Mouse (Mus musculus): ENCODE measurements at regions not wholly inside any gene's neighbourhood (a gene's known extent, or its start where the extent isn't known, plus 50 kb on each side); places are given as distances from the start of the nearest gene placed in this dataset.

DNA sequence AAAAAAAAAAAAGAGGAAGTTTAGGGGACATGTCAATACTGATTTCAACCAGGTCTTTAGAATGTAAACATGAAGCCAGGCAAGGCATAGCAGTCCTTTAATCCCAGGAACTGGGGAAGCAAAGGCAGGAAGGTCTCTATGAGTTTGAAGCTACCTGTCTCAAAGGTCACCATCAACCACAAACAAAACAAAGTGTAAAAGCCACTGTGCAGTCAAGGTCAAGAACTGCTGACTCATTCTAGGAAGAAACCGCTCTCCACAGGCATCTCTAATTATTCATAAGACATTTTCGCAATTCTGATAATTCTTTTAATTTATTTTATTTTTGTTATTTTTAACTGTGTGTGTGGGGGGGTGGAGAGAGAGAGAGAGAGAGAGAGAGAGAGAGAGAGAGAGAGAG is 364.0 kb downstream of the Cntnap4 start:
- 93% methylated on average over 2 of the region's 2 CpGs for WGBS
- H3K27me3 ChIP-seq: 0 out of 2 replicates have a peak, but pooled peaks cover 3% of the 10 kb centered on the region
- H3K4me3 ChIP-seq: no peak overlapping the region
- H3K27ac ChIP-seq: no peak overlapping the region
- no peak for ATAC-seq (ENCODE audit: low FRiP score, low read depth)
- H3K4me1 ChIP-seq: peaks cover 12% of the 10 kb centered on the region
- no peaks in the 10 kb centered on the region for H3K9me3 ChIP-seq
- H3K4me2 ChIP-seq (replicated peaks): no peak overlapping the region
- no peaks in the 10 kb centered on the region for H3K36me3 ChIP-seq
- no peak overlapping the region for H3K9ac ChIP-seq

- no peaks in the 10 kb centered on the region for H3K36me3 ChIP-seq
- peaks cover 12% of the 10 kb centered on the region for H3K4me1 ChIP-seq
- no peak overlapping the region for H3K4me2 ChIP-seq (replicated peaks)
- H3K4me3 ChIP-seq: no peak overlapping the region
- 0 out of 2 replicates have a peak, but pooled peaks cover 3% of the 10 kb centered on the region for H3K27me3 ChIP-seq
- ATAC-seq (ENCODE audit: low FRiP score, low read depth): no peak
- H3K9me3 ChIP-seq: no peaks in the 10 kb centered on the region
- WGBS: 47% methylated on average over 3 of the region's 3 CpGs
- no peak overlapping the region for H3K27ac ChIP-seq
- no peak overlapping the region for H3K9ac ChIP-seq
Observed at GRCm38 (mm10) chr8:112935411-112935810, 365.6 kb downstream of the Cntnap4 start.

- Histone ChIP-seq H3K36me3 (no peaks in the 10 kb centered on the region), H3K27ac (no peak overlapping the region), H3K4me1 (peaks cover 12% of the 10 kb centered on the region), H3K9me3 (no peaks in the 10 kb centered on the region), H3K9ac (no peak overlapping the region), H3K27me3 (0 out of 2 replicates have a peak, but pooled peaks cover under 1% of the 10 kb centered on the region), H3K4me3 (no peak overlapping the region), H3K4me2 (replicated peaks) (no peak overlapping the region)
- ATAC-seq (ENCODE audit: low FRiP score, low read depth): no peak
- 59% methylated on average over 9 of the region's 9 CpGs for WGBS
Observed at GRCm38 (mm10) chr8:112935897-112936719, 366.3 kb downstream of the Cntnap4 start.

GRCm38 (mm10) chr8:112972418-112972817 is 402.6 kb downstream of the Cntnap4 start:
- Histone ChIP-seq H3K27ac (no peak overlapping the region), H3K27me3 (no peaks in the 10 kb centered on the region), H3K36me3 (no peaks in the 10 kb centered on the region), H3K4me1 (no peaks in the 10 kb centered on the region), H3K4me2 (replicated peaks) (no peak overlapping the region), H3K9ac (no peak overlapping the region), H3K9me3 (no peaks in the 10 kb centered on the region), H3K4me3 (no peak overlapping the region)
- WGBS: 5% methylated on average over 6 of the region's 6 CpGs
- no peak for ATAC-seq (ENCODE audit: low FRiP score, low read depth)

DNA sequence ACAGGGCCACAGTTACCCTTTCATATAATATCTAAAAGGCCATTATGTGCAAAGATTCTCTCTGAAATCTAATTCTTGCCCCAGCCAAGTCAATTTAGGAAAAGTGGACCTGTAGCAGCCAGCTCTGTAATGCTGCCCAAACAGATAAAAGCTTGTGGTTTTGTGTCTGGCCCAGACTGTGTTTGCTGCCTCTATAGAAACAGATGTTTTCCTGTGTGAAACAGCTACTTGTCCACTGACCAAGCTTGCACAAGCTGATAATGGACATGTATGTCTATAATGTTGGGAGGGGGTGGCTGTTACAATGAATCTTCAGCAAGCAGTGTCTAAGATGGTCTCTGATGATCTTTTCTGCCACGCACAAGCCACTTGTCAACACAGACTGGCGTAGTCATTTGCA is 405.9 kb downstream of the Cntnap4 start:
- no peak overlapping the region for H3K27ac ChIP-seq
- no peak overlapping the region for H3K4me3 ChIP-seq
- no peak overlapping the region for H3K4me2 ChIP-seq (replicated peaks)
- ATAC-seq (ENCODE audit: low FRiP score, low read depth): no peak
- no peaks in the 10 kb centered on the region for H3K27me3 ChIP-seq
- WGBS: 90% methylated on average over 2 of the region's 2 CpGs
- no peaks in the 10 kb centered on the region for H3K36me3 ChIP-seq
- H3K9me3 ChIP-seq: no peaks in the 10 kb centered on the region
- H3K4me1 ChIP-seq: no peaks in the 10 kb centered on the region
- no peak overlapping the region for H3K9ac ChIP-seq

- H3K9ac ChIP-seq: no peak overlapping the region
- 75% methylated on average over 2 of the region's 2 CpGs for WGBS
- no peaks in the 10 kb centered on the region for H3K4me1 ChIP-seq
- no peaks in the 10 kb centered on the region for H3K9me3 ChIP-seq
- H3K36me3 ChIP-seq: no peaks in the 10 kb centered on the region
- H3K4me2 ChIP-seq (replicated peaks): no peak overlapping the region
- no peak overlapping the region for H3K27ac ChIP-seq
- no peaks in the 10 kb centered on the region for H3K27me3 ChIP-seq
- H3K4me3 ChIP-seq: no peak overlapping the region
- ATAC-seq (ENCODE audit: low FRiP score, low read depth): no peak
Observed at GRCm38 (mm10) chr8:112976312-112976711, 406.5 kb downstream of the Cntnap4 start.

- Histone ChIP-seq H3K9me3 (no peaks in the 10 kb centered on the region), H3K27me3 (no peaks in the 10 kb centered on the region), H3K4me2 (replicated peaks) (no peak overlapping the region), H3K36me3 (no peaks in the 10 kb centered on the region), H3K9ac (no peak overlapping the region), H3K4me1 (no peaks in the 10 kb centered on the region), H3K4me3 (no peak overlapping the region), H3K27ac (no peak overlapping the region)
- 83% methylated on average over 4 of the region's 4 CpGs for WGBS
- no peak for ATAC-seq (ENCODE audit: low FRiP score, low read depth)
Observed at GRCm38 (mm10) chr8:112993781-112994180, 423.9 kb downstream of the Cntnap4 start.

DNA sequence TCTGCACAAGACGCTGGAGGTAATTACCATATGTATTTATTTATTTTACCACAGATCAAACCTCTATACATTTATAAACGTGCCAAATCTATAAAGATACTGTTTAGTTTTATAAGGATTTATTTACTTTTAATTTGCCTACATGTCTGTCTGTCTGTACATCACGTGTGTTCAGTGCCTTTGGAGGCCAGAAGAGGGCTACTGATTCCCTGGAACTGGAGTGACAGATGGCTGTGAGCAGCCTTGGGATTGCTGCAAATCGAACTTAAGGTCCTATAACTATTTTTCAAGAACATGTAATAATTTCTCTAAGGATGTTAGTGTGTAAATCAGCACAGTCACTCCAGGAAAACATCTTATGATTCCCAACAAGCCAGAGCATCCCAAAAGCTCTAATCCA is 437.5 kb downstream of the Cntnap4 start:
- WGBS: 65% methylated on average over 4 of the region's 4 CpGs
- no peak overlapping the region for H3K27ac ChIP-seq
- H3K4me2 ChIP-seq (replicated peaks): no peak overlapping the region
- no peak overlapping the region for H3K9ac ChIP-seq
- H3K27me3 ChIP-seq: no peaks in the 10 kb centered on the region
- H3K4me1 ChIP-seq: no peaks in the 10 kb centered on the region
- no peak for ATAC-seq (ENCODE audit: low FRiP score, low read depth)
- no peaks in the 10 kb centered on the region for H3K9me3 ChIP-seq
- no peaks in the 10 kb centered on the region for H3K36me3 ChIP-seq
- no peak overlapping the region for H3K4me3 ChIP-seq

DNA sequence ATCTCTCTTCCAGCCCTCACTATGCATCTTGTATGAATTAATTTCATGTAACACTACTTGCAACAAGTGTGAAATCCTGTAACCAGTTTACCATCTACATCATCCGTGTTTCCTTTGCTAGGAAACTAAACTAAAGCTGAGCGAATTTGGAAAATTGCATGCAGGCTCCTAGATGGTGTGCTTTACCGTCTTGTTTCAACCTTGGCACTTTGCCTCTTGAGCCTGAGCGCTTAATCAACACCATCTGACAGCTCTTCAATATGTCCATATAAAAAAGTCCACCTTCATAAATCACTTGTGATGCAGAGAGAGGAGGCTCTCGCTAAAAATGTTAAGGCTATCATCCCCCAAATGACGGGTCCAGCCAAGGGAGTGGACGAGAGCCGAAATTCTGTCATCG is 459.0 kb downstream of the Cntnap4 start:
- WGBS: 48% methylated on average over 9 of the region's 9 CpGs

DNA sequence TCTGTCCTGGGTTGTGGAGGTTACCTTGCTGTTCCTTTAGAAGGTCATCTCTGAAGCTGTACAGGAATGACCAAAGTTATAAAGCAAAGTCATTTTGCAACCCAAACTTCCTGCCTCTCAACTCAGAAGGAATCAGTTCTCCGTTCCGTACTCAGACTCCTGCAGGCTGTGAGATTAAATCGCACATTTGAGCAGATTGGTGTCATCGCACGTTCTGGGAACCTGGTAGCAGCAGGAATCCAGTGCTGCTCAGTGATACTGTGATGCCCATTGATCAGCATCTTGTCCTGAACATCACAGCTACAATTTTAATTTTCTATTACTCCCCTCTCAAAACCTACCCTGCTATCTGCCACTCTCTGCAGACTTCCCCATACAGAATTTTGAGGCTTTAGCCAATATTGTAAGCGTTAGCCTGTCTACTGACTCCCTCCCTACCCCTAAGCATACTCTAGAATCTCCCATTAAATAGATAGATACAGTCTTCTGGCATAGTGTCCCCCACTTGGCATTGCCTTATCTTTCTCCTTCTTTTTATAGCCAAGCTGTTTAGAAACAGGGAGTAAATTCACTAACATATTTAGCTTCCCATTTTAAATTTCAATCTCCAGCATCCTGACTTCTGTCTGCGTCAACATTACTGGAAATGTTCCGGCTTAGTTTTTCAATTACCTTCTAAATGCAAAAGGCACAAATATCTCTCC is 482.1 kb downstream of the Cntnap4 start:
- H3K27ac ChIP-seq: no peak overlapping the region
- no peaks in the 10 kb centered on the region for H3K4me1 ChIP-seq
- WGBS: 86% methylated on average over 8 of the region's 8 CpGs
- no peak overlapping the region for H3K4me3 ChIP-seq
- no peak overlapping the region for H3K9ac ChIP-seq
- no peak for ATAC-seq (ENCODE audit: low FRiP score, low read depth)
- H3K36me3 ChIP-seq: no peaks in the 10 kb centered on the region
- no peaks in the 10 kb centered on the region for H3K9me3 ChIP-seq
- no peak overlapping the region for H3K4me2 ChIP-seq (replicated peaks)
- H3K27me3 ChIP-seq: no peaks in the 10 kb centered on the region

More for the DNA sequence above, 459.0 kb downstream of the Cntnap4 start:
- Histone ChIP-seq H3K27ac (no peak overlapping the region), H3K27me3 (no peaks in the 10 kb centered on the region), H3K4me2 (replicated peaks) (peak overlapping the region; percentile 40), H3K9ac (no peak overlapping the region), H3K36me3 (no peaks in the 10 kb centered on the region), H3K4me3 (no peak overlapping the region), H3K9me3 (no peaks in the 10 kb centered on the region), H3K4me1 (peaks cover 11% of the 10 kb centered on the region)
- peak; percentile 54; the same call in 1 of the 2 replicates for ATAC-seq (ENCODE audit: low FRiP score, low read depth)

GRCm38 (mm10) chr8:113065246-113066169 is 495.7 kb downstream of the Cntnap4 start:
- WGBS: 67% methylated on average over 2 of the region's 2 CpGs
- Histone ChIP-seq H3K9ac (no peak overlapping the region), H3K27ac (no peak overlapping the region), H3K27me3 (no peaks in the 10 kb centered on the region), H3K36me3 (no peaks in the 10 kb centered on the region), H3K4me1 (0 out of 2 replicates have a peak, but pooled peaks cover 4% of the 10 kb centered on the region), H3K4me3 (no peak overlapping the region), H3K9me3 (no peaks in the 10 kb centered on the region), H3K4me2 (replicated peaks) (no peak overlapping the region)
- no peak for ATAC-seq (ENCODE audit: low FRiP score, low read depth)

All from limb, embryonic 13.5 days (tissue).